Mouse (Mus musculus): Measurements from ENCODE around the gene Plg.

DNA sequence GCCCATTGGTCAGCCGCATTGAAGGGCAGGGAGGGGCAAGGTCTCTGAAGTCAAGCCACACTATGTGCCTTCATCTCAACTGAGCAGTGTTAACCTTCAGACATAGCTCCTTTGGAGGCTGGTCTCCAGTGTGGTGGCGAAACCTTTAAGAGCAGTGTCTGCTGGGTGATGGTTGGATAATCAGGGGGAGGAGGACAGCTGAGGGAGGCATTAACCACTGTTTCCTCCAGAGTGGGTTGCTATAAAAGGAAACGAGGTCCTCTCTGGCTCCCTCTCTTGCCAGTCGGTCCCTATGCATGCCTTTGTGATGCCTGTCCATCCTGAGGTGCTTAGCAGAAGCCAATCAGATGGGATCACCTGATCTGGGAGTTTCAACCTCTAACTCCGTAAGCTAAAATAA is 90.3 kb downstream of the Plg start:
- TF ChIP-seq GABPA (IDR thresholded peaks at IDR 0.05; ENCODE audit: low read depth, low read length), result no peak
- no peak for TF ChIP-seq KAT2A (conservative IDR thresholded peaks at IDR 0.05; ENCODE audit: low read depth, low read length)
- no peak for TF ChIP-seq NRF1 (IDR thresholded peaks at IDR 0.05; ENCODE audit: insufficient read depth, low read depth, low read length, poor library complexity, severe bottlenecking)
- no peak for TF ChIP-seq MAX (IDR thresholded peaks at IDR 0.05; ENCODE audit: low read length)
- TF ChIP-seq CHD2 (IDR thresholded peaks at IDR 0.05; ENCODE audit: low read length), result no peak
- TF ChIP-seq ZKSCAN1 (IDR thresholded peaks at IDR 0.05; ENCODE audit: low read depth, low read length), result no peak
- TF ChIP-seq RAD21 (IDR thresholded peaks at IDR 0.05; ENCODE audit: low read depth, low read length), result no peak

All from MEL (cell line).